Mouse (Mus musculus) lung, embryonic 15.5 days (tissue): ENCODE results near the gene Cdk17. TPM values are rescaled to one million over a fixed set of nuclear protein-coding genes. Genes with fewer than 3 reads are reported as not detected.

ENCODE experiments used
- ATAC-seq: fragments of 200-750 bp; cut with Nextera tagmentation; 2 replicates; pipeline ENCODE4 v1.8.0; 2017; ENCODE audit warnings: moderate number of reproducible peaks, borderline replicate concordance; ENCODE audit not compliant: low FRiP score, low TSS enrichment; ENCODE audit errors: extremely low read depth
- H3K27ac ChIP-seq: fragments of 300-500 bp; sonication (generic); 2 replicates; pipeline ENCODE4 v1.5.1; 2015; ENCODE audit warnings: moderate library complexity, mild to moderate bottlenecking, inconsistent platforms
- H3K27me3 ChIP-seq: fragments of 300-500 bp; sonication (generic); 2 replicates; pipeline ENCODE4 v1.6.1; 2015; ENCODE audit warnings: inconsistent platforms
- H3K36me3 ChIP-seq: fragments of 300-500 bp; sonication (generic); 2 replicates; pipeline ENCODE4 v1.6.1; 2015; ENCODE audit warnings: inconsistent platforms
- H3K4me1 ChIP-seq: fragments of 300-500 bp; sonication (generic); 2 replicates; pipeline ENCODE4 v1.6.1; 2015; ENCODE audit warnings: inconsistent platforms
- H3K4me2 ChIP-seq: fragments of 300-500 bp; sonication (generic); 2 replicates; pipeline ENCODE4 v1.6.1; 2015; ENCODE audit warnings: inconsistent platforms, mild to moderate bottlenecking, moderate library complexity
- H3K4me3 ChIP-seq: fragments of 300-500 bp; sonication (generic); 2 replicates; pipeline ENCODE4 v1.5.1; 2015; ENCODE audit warnings: mild to moderate bottlenecking, inconsistent platforms
- H3K9ac ChIP-seq: fragments of 300-500 bp; sonication (generic); 2 replicates; pipeline ENCODE4 v1.6.1; 2015; ENCODE audit warnings: inconsistent platforms
- H3K9me3 ChIP-seq: fragments of 300-500 bp; sonication (generic); 2 replicates; pipeline ENCODE4 v1.6.1; 2016; ENCODE audit warnings: inconsistent platforms
- WGBS: fragments of 180-500 bp; shearing (Covaris S2); methylation state at CpG from one replicate; pipeline ENCODE4 v1.1.7; 2015; 5-methylcytosine and 5-hydroxymethylcytosine counted together
- polyA plus RNA-seq: library from polyadenylated mRNA; unstranded; fragments of >200 nt; fragmentation: Nextera tagmentation; extraction: Ambion mirVana; gene quantifications from 2 replicates; pipeline ENCODE4 v1.2.1, GENCODE M21; 2015

Cdk17 gene
- polyA plus RNA-seq, 1 experiment from 2014 or later = 18.2 TPM

DNA sequence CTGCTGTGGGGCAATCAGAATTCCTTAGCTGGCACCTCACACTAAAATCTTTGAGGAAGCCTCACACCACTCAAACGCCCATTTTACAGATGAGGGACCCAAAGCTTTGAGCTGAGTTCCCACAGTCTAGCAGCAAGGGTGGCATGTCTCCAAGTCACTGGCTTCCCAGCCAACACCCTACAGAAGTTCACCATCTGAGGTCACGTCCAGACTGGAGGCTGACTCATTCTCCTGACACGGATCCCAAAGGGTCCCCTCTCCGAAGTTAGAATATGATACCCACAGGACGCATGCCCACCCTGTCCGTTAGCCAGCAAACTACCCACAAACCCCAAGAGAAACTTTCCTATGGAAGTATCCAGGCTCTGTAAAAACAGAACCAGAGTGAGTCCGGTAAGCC lies 111.2 kb downstream of the Cdk17 start:
- Histone ChIP-seq H3K27ac (no peak overlapping the region), H3K9ac (no peak overlapping the region), H3K4me3 (no peak overlapping the region), H3K4me2 (no peak overlapping the region), H3K4me1 (peaks cover 43% of the 10 kb centered on the region), H3K9me3 (no peaks in the 10 kb centered on the region), H3K36me3 (no peaks in the 10 kb centered on the region), H3K27me3 (no peaks in the 10 kb centered on the region)
- WGBS = 74% methylated on average over 7 of the region's 7 CpGs
- no peak for ATAC-seq

- Histone ChIP-seq H3K9ac (no peak overlapping the region), H3K4me2 (no peak overlapping the region), H3K27ac (no peak overlapping the region), H3K4me3 (no peak overlapping the region), H3K36me3 (no peaks in the 10 kb centered on the region), H3K4me1 (peaks cover 47% of the 10 kb centered on the region), H3K27me3 (no peaks in the 10 kb centered on the region), H3K9me3 (no peaks in the 10 kb centered on the region)
- ATAC-seq = no peak
- 77% methylated on average over 14 of the region's 14 CpGs for WGBS
These were observed 112.6 kb downstream of the Cdk17 start for GRCm38 (mm10) chr10:93272986-93273982.

DNA sequence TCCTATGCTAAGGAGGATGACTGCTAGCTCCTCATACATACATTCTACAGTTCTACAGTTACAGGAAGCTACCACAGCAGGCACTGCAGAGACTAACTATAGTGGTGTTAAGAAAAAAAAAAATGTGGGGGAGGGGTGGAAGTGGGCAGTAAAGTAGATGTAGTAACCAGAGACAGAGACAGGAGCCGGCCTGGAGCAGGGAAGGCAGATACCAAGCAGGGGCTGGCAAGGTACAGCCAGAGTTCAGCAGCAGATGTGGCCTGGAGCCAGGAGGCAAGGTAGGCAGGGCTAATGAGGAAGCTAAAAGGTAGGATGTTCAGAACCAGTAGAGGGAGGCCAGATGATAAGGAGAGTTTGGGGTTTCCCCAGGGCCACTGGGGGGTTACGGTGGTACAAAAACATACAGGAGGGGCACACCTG lies 113.6 kb downstream of the Cdk17 start:
- H3K36me3 ChIP-seq = 0 out of 2 replicates have a peak, but pooled peaks cover 3% of the 10 kb centered on the region
- H3K4me1 ChIP-seq = peaks cover 47% of the 10 kb centered on the region
- no peaks in the 10 kb centered on the region for H3K27me3 ChIP-seq
- no peak for ATAC-seq
- H3K9me3 ChIP-seq = no peaks in the 10 kb centered on the region
- no peak overlapping the region for H3K4me3 ChIP-seq
- H3K4me2 ChIP-seq = no peak overlapping the region
- no peak overlapping the region for H3K27ac ChIP-seq
- no peak overlapping the region for H3K9ac ChIP-seq
- WGBS = 54% methylated on average over 2 of the region's 2 CpGs

DNA sequence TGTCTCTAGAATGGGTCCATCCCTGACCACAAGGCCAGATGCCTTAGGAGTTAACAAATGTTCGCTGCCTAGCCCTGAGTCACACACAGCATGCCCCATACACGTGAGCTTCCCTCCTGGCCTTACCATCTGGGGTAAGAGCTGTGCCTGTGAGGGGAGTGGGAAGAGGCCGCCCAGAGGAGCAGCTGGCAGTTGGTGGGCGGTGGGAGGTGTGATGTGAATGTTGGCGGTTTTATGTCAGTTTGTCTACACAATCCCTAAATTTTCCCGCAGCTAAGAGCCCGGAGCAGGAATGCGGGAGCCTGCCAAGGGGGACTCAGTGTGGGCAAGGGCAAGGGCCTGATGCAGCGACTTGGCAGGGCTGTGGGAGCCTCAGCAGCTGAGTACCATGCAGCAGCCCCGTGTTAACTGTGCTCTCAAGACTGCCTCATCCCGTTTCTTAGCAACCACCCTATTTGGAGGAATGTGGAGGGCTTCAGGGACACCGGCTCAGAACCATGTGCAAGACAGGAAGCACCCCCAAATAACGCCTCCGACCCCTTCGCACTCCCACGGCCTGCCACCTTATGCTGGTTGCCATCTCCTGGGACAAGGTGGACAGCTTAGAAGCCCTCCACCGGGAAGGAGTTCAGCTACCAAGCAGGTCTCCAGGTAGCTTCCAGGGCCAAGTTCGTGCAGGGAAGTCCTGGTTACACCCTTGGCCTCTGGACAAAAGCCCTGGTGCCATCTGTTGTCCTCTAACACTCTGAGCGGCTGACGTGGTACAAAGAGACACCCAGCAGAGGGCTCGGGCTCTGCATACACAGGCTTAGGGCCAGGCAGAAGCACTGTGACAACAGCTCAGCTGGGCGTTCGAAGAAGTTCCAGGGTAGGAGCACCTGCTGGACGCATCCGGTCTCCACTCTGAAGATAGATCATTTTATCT lies 114.8 kb downstream of the Cdk17 start:
- peak overlapping the region; percentile 47 for H3K4me2 ChIP-seq
- H3K27ac ChIP-seq = peak overlapping the region; percentile 44; the same call in 1 of the 2 replicates
- H3K4me3 ChIP-seq = no peak overlapping the region
- WGBS = 38% methylated on average over 25 of the region's 25 CpGs
- H3K9ac ChIP-seq = no peak overlapping the region
- H3K27me3 ChIP-seq = no peaks in the 10 kb centered on the region
- no peak for ATAC-seq
- H3K36me3 ChIP-seq = peaks cover 12% of the 10 kb centered on the region; the same call in 1 of the 2 replicates
- no peaks in the 10 kb centered on the region for H3K9me3 ChIP-seq
- H3K4me1 ChIP-seq = peaks cover 47% of the 10 kb centered on the region

GRCm38 (mm10) chr10:93276349-93276763 lies 115.7 kb downstream of the Cdk17 start:
- peak; percentile 55; the same call in 1 of the 2 replicates for ATAC-seq
- 10% methylated on average over 16 of the region's 16 CpGs for WGBS
- Histone ChIP-seq H3K9ac (no peak overlapping the region), H3K9me3 (no peaks in the 10 kb centered on the region), H3K4me2 (peak overlapping the region; percentile 47), H3K27ac (peak overlapping the region; percentile 29), H3K27me3 (no peaks in the 10 kb centered on the region), H3K36me3 (peaks cover 19% of the 10 kb centered on the region), H3K4me1 (peaks cover 51% of the 10 kb centered on the region), H3K4me3 (peak overlapping the region; percentile 30)

- Histone ChIP-seq H3K9ac (no peak overlapping the region), H3K9me3 (no peaks in the 10 kb centered on the region), H3K4me1 (peaks cover 51% of the 10 kb centered on the region), H3K36me3 (peaks cover 24% of the 10 kb centered on the region), H3K27me3 (no peaks in the 10 kb centered on the region), H3K27ac (peak overlapping the region; percentile 29; the same call in 1 of the 2 replicates), H3K4me3 (peak overlapping the region; percentile 30; the same call in 1 of the 2 replicates), H3K4me2 (peak overlapping the region; percentile 47)
- 46% methylated on average over 9 of the region's 9 CpGs for WGBS
- no peak for ATAC-seq
These were observed 116.2 kb downstream of the Cdk17 start for GRCm38 (mm10) chr10:93276857-93277256.

GRCm38 (mm10) chr10:93278361-93278760 lies 117.7 kb downstream of the Cdk17 start:
- no peak overlapping the region for H3K4me3 ChIP-seq
- no peak overlapping the region for H3K4me2 ChIP-seq
- no peaks in the 10 kb centered on the region for H3K27me3 ChIP-seq
- H3K27ac ChIP-seq = no peak overlapping the region
- no peak for ATAC-seq
- peaks cover 40% of the 10 kb centered on the region for H3K4me1 ChIP-seq
- 72% methylated on average over 8 of the region's 8 CpGs for WGBS
- peaks cover 26% of the 10 kb centered on the region for H3K36me3 ChIP-seq
- H3K9ac ChIP-seq = no peak overlapping the region
- H3K9me3 ChIP-seq = no peaks in the 10 kb centered on the region

GRCm38 (mm10) chr10:93279062-93279461 lies 118.4 kb downstream of the Cdk17 start:
- peaks cover 31% of the 10 kb centered on the region for H3K36me3 ChIP-seq
- no peak overlapping the region for H3K4me2 ChIP-seq
- peaks cover 36% of the 10 kb centered on the region for H3K4me1 ChIP-seq
- no peak overlapping the region for H3K9ac ChIP-seq
- no peak overlapping the region for H3K4me3 ChIP-seq
- no peak for ATAC-seq
- WGBS = 89% methylated on average over 9 of the region's 9 CpGs
- H3K27ac ChIP-seq = no peak overlapping the region
- H3K27me3 ChIP-seq = no peaks in the 10 kb centered on the region
- H3K9me3 ChIP-seq = no peaks in the 10 kb centered on the region

DNA sequence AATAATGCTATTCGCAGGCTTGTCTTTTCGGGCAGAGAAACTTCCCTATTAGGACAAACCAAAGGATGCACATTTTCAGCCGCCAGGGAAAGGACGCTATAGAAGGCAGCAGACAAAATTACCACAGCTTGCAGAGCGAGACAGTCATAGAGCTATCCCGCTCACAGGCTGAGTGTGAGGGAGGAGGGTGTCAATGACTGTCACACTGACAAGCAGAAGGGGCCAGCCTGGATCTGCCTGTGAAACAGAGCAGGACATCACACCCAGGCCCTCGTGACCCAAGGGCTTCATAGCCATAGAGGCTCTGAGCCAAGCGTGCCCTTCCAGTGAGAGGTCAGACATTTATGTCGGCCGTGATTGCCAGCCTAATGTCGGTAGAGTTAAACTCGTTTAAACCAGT lies 119.9 kb downstream of the Cdk17 start:
- ATAC-seq = no peak
- Histone ChIP-seq H3K36me3 (peaks cover 38% of the 10 kb centered on the region), H3K4me3 (no peak overlapping the region), H3K4me1 (peaks cover 27% of the 10 kb centered on the region), H3K9ac (no peak overlapping the region), H3K27me3 (no peaks in the 10 kb centered on the region), H3K4me2 (no peak overlapping the region), H3K9me3 (no peaks in the 10 kb centered on the region), H3K27ac (no peak overlapping the region)
- WGBS = 68% methylated on average over 12 of the region's 12 CpGs

DNA sequence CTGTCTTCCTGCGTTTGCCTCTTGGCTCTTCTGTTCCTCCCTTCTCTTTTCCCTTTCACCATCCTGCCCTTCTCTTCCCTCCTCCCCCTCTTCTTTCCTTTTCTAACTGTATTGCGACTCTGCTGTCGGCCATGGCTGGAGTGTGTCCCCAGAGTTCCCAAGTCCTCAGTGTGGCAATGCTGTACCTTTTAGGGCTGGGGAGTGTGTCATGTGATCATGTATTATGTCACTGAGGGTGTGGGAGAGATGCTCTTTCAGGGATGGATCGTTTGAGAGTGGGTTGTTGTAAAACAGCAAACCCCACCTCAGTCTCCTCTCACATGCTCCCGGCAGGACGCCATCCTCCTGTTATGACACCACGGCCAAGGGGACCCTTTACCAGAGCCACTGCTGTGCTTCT lies 120.4 kb downstream of the Cdk17 start:
- WGBS = 75% methylated on average over 7 of the region's 7 CpGs
- no peak overlapping the region for H3K27ac ChIP-seq
- H3K36me3 ChIP-seq = peaks cover 38% of the 10 kb centered on the region
- H3K27me3 ChIP-seq = no peaks in the 10 kb centered on the region
- peaks cover 26% of the 10 kb centered on the region for H3K4me1 ChIP-seq
- H3K9me3 ChIP-seq = no peaks in the 10 kb centered on the region
- no peak overlapping the region for H3K4me2 ChIP-seq
- H3K4me3 ChIP-seq = no peak overlapping the region
- no peak for ATAC-seq
- H3K9ac ChIP-seq = no peak overlapping the region

DNA sequence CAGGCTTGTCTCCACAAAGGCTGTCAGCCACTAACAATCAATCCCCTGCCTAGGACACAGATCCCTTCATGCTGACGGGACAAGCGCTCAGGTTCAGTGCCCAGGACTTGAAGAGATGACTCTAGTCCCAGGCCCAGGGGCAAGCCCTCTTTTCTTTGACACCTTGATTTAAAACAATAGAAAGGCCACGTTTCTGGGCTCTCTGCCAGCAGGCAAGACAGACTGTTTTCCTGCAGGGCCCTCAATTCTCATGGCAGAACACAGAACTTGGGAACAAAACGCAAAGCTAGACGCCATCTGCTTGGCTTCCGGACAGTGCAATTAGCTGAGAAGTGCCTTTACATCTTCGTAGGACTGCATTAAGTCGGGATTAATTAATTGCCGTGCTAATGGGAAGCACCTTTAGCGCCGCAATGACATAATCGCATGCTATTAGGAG lies 121.9 kb downstream of the Cdk17 start:
- Histone ChIP-seq H3K27ac (peak overlapping the region; percentile 13; the same call in 1 of the 2 replicates), H3K36me3 (peaks cover 38% of the 10 kb centered on the region), H3K9ac (no peak overlapping the region), H3K4me1 (peaks cover 18% of the 10 kb centered on the region; the same call in 1 of the 2 replicates), H3K27me3 (no peaks in the 10 kb centered on the region), H3K9me3 (no peaks in the 10 kb centered on the region), H3K4me2 (no peak overlapping the region), H3K4me3 (no peak overlapping the region)
- 55% methylated on average over 12 of the region's 12 CpGs for WGBS
- ATAC-seq = no peak
